Mouse (Mus musculus) ES-E14 (cell line): ENCODE data around the gene Hist1h3f. TPM values are rescaled to one million over a fixed set of nuclear protein-coding genes. Genes with fewer than 3 reads are reported as not detected.
A peak's percentile ranks its signal among the peaks of the same experiment; 100 is the strongest.

Experiments used
- DNase-seq: peaks from one replicate; pipeline ENCODE4 v3.0.0-alpha.2; 2013; ENCODE audit warnings: low read depth, low spot score
- H3K27ac ChIP-seq: 2 replicates; pipeline ENCODE4 v1.5.1; 2012; ENCODE audit warnings: low read depth, mild to moderate bottlenecking, low read length, moderate library complexity, mixed read lengths; ENCODE audit not compliant: poor library complexity, insufficient read depth, severe bottlenecking
- H3K36me3 ChIP-seq: 2 replicates; pipeline ENCODE4 v1.6.1; 2012; ENCODE audit warnings: mild to moderate bottlenecking, low read length, moderate library complexity, mixed read lengths; ENCODE audit not compliant: control insufficient read depth, poor library complexity, insufficient read depth, severe bottlenecking
- H3K4me1 ChIP-seq, 2 experiments: fragments of 150-350 bp in 1 of 2; sonication (generic) in 1 of 2; 2 replicates each; pipeline ENCODE4 v1.6.1; 2012; ENCODE audit warnings: low read length in 2 of 2, mild to moderate bottlenecking in 1 of 2, mixed read lengths in 1 of 2; ENCODE audit not compliant: control insufficient read depth in 2 of 2, insufficient read depth in 2 of 2, poor library complexity in 1 of 2
- H3K4me3 ChIP-seq, 2 experiments: fragments of 150-350 bp in 1 of 2; sonication (generic) in 1 of 2; 2 replicates each; pipeline ENCODE4 v1.5.1; 2012; ENCODE audit warnings: low read length in 2 of 2, low read depth in 1 of 2, mild to moderate bottlenecking in 1 of 2, mixed read lengths in 1 of 2; ENCODE audit not compliant: insufficient read depth in 1 of 2, poor library complexity in 1 of 2, severe bottlenecking in 1 of 2
- H3K9ac ChIP-seq: 2 replicates; pipeline ENCODE4 v1.6.1; 2012; ENCODE audit warnings: low read depth, mild to moderate bottlenecking, low read length, mixed read lengths; ENCODE audit not compliant: poor library complexity, insufficient read depth, severe bottlenecking
- H3K9me3 ChIP-seq: fragments of 150-350 bp; sonication (generic); 2 replicates; pipeline ENCODE4 v1.6.1; 2012; ENCODE audit warnings: low read depth, mild to moderate bottlenecking, low read length; ENCODE audit not compliant: control insufficient read depth, insufficient read depth
- CHD2 ChIP-seq: IDR thresholded peaks from 2 replicates; pipeline ENCODE4 v1.6.1; 2014; ENCODE audit warnings: mild to moderate bottlenecking, low read depth, low read length, inconsistent platforms
- HCFC1 ChIP-seq: IDR thresholded peaks from 2 replicates; pipeline ENCODE4 v1.6.1; 2012; ENCODE audit warnings: low read length, inconsistent platforms, borderline replicate concordance; ENCODE audit not compliant: insufficient read depth
- MAFK ChIP-seq: IDR thresholded peaks from 2 replicates; pipeline ENCODE4 v1.6.1; 2014; ENCODE audit warnings: mild to moderate bottlenecking, low read depth, low read length, inconsistent platforms; ENCODE audit not compliant: insufficient read depth
- ZC3H11A ChIP-seq: IDR thresholded peaks from 2 replicates; pipeline ENCODE4 v1.6.1; 2012; ENCODE audit warnings: low read depth, mild to moderate bottlenecking, inconsistent platforms, low read length, borderline replicate concordance
- ZNF384 ChIP-seq: IDR thresholded peaks from 2 replicates; pipeline ENCODE4 v1.6.1; 2012; ENCODE audit warnings: low read depth, low read length, inconsistent platforms
- in situ Hi-C, 2 experiments: fragments of 600-800 bp; cut with MboI; formaldehyde crosslinking; loops; one replicate each; pipeline ENCODE4 v1.15.1; 2025; ENCODE audit warnings: low sequenced_read_pairs in 2 of 2, inconsistent platforms in 1 of 2; ENCODE audit not compliant: unreplicated experiment in 2 of 2
- total RNA-seq: library from RNA; depleted of rRNA; stranded (reverse); fragments of 300-350 nt; gene quantifications from 2 replicates; pipeline ENCODE4 v1.2.3, GENCODE M21; 2012

The Hist1h3f gene
- total RNA-seq, 1 experiment: 289 TPM

DNA sequence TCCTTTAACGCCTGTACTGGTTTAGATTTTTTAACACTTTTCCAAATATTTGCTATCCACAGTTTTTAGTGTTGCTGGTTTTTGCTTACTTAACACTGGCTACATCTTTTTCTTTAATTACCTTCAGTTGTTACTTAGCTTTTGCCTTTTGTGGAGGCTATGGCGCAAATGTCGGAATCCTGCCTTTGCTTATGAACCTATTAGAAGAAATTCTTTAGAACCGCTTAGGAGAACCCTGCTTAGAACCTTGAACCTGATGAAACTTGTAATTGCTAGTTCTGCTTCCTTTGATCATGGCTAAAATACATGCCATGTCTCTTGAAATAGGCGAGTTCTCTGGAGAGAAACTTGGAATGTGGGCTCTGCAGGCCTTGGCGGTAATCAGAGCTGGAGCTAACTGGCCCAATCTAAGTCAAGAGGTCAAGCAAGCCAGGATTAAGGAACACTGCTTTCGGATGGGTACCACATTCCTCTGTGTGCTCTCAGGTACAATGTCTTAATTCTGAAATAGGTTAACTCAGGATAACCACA, 32.6 kb downstream of the Hist1h3f start:
- H3K36me3 ChIP-seq: no peaks in the 10 kb centered on the region
- peak overlapping the region; percentile 70 to 74 for H3K4me3 ChIP-seq
- H3K9me3 ChIP-seq: no peaks in the 10 kb centered on the region
- no peak for TF ChIP-seq HCFC1
- no peak for TF ChIP-seq MAFK
- no peak for TF ChIP-seq ZC3H11A
- TF ChIP-seq ZNF384: no peak
- TF ChIP-seq CHD2: no peak
- no peak for DNase-seq
- peak overlapping the region; percentile 80; the same call in 1 of the 2 replicates for H3K27ac ChIP-seq
- peak overlapping the region; percentile 83; the same call in 1 of the 2 replicates for H3K9ac ChIP-seq
- no peaks in the 10 kb centered on the region for H3K4me1 ChIP-seq
- in situ Hi-C loops: no loop called here

DNA sequence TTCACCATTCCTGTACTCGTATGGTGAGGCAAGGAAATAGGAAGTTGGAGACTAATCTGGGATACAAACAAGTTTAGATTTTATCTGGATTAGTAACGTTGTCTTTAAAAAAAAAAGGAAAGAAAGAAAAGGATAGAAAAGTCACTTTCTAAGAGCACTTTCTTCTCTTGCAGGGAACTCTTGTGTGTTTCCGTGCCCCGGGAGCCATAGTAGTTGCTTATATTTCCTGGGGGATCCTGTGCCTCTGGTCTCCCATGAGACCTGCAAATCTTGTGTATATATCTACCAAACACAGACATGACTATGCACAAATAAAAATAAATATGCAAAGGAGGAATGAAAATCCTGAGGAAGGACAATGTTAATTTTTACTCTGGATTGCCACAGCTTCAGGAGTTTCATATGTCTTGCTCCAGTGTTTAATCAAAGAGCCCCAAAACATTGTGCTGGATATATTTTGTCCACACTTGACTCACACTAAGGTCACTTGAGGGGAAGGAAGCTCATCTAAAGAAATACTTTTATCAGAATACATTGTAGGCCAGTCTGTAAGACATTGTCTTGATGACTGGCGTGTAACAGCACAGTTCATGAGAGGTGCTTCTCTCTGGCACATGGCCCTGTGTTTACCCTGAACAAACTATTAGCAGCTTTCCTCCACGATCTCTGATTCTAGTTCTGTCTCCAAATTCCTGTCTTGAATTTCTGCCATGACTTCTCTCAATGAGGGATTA, 33.2 kb downstream of the Hist1h3f start:
- Histone ChIP-seq H3K27ac (peak overlapping the region; percentile 80; the same call in 1 of the 2 replicates), H3K36me3 (no peaks in the 10 kb centered on the region), H3K4me3 (peak overlapping the region; percentile 70 to 74), H3K9ac (peak overlapping the region; percentile 83; the same call in 1 of the 2 replicates), H3K9me3 (no peaks in the 10 kb centered on the region), H3K4me1 (no peaks in the 10 kb centered on the region)
- TF ChIP-seq HCFC1 (no peak), ZNF384 (no peak), CHD2 (no peak), ZC3H11A (no peak), MAFK (no peak)
- in situ Hi-C loops: no loop called here
- no peak for DNase-seq

DNA sequence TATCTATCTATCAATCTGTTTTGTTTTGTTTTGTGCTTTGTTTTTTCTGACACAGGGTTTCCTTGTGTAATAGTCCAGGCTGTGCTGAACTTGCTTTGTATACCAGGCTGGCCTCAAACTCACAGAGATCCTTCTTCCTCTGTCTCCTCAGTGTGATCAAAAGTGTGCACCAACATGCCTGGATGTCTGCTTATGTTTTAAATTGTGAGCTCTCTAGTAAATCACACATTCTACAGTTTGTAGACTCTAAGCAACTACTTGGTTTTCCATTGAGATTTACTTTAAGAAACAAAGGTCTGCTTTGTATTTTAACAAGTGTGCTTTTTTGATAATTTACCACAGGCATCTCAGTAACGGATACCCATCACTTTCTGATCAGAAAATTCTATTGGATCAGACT, 34.0 kb downstream of the Hist1h3f start:
- no peak for DNase-seq
- H3K36me3 ChIP-seq: no peaks in the 10 kb centered on the region
- no peak overlapping the region for H3K27ac ChIP-seq
- no peak for TF ChIP-seq HCFC1
- TF ChIP-seq CHD2: no peak
- no peak for TF ChIP-seq MAFK
- no peak for TF ChIP-seq ZNF384
- no peak for TF ChIP-seq ZC3H11A
- in situ Hi-C loops: no loop called here
- H3K4me3 ChIP-seq: no peak overlapping the region
- H3K4me1 ChIP-seq: no peaks in the 10 kb centered on the region; a peak in 1 of 4 replicates
- no peak overlapping the region for H3K9ac ChIP-seq
- no peaks in the 10 kb centered on the region for H3K9me3 ChIP-seq

DNA sequence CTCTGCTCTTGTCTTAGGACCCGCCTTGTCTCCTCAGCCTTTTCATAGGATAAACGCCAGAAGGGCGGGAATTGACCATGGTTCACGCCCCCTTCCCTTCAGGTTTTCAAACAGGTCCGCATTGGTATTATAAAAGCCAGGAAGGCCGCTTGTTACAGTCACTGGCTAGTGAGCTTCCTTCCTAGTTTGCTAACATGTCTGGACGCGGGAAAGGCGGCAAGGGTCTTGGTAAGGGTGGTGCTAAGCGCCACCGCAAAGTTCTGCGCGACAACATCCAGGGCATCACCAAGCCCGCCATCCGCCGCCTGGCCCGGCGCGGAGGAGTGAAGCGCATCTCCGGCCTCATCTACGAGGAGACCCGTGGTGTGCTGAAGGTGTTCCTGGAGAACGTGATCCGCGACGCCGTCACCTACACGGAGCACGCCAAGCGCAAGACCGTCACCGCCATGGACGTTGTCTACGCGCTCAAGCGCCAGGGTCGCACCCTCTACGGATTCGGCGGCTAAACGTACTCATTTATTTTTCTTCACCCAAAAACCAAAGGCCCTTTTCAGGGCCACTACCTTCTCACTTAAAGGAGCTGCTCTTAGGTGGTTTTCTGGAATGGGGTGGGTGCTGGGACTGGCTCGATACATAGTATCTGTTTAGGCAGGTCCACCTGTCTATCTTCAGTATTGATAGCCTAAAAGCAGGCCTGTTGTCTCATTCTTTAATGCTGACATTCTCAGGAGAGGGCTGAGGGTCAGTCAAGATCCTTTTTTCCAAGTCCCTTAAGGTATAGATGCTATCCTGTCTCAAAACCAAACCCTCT, 37.8 kb downstream of the Hist1h3f start, which contains the start of gene Hist1h4d:
Hist1h4d (plus strand) TSS at position 191 of the 811 bp plus-strand sequence.
- H3K9ac ChIP-seq: peak within 1 kb of the TSS; percentile 74

More for the DNA sequence above, 37.8 kb downstream of the Hist1h3f start, which contains the start of gene Hist1h4d:
- no peaks in the 10 kb centered on the region for H3K36me3 ChIP-seq
- H3K9me3 ChIP-seq: no peaks in the 10 kb centered on the region
- peaks cover 0 to 6% of the 10 kb centered on the region in 2 experiments; a peak in 2 of 4 replicates for H3K4me1 ChIP-seq
- peak; percentile 98 for DNase-seq
- peak within 1 kb of the TSS; percentile 43 to 76 for H3K4me3 ChIP-seq
- TF ChIP-seq ZNF384 (no peak), HCFC1 (0 out of 2 replicates have a peak, but pooled peaks have one; percentile 63), ZC3H11A (no peak)
- in situ Hi-C loops: no loop called here
- peak within 1 kb of the TSS; percentile 86 for H3K27ac ChIP-seq
